Mouse (Mus musculus): ENCODE results near the gene Safb2. TPM values are rescaled to one million over a fixed set of nuclear protein-coding genes. Genes with fewer than 3 reads are reported as not detected.

The Safb2 gene
- polyA plus RNA-seq, 1 experiment from 2014 or later: 56.0 TPM

DNA sequence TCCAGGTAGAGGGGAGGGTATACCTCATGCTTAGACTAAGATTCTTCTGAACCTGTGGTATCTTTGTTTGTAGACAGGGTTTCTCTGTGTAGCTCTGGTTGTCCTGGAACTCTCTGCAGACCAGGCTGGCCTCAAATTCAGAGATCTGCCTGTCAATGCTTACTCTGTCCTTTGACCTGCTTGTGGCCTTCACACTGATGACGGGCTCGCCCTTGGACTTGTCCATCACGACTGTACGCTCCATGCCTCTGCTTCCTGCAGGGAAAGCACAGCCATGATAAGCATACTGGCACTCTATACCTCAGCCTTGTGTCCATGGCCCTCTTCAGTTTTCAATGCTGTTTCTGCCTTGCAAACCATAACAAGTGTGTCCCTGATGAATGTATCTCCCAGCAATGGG is 17.0 kb downstream of the Safb2 start:
- ATAC-seq: no peak
- no peaks in the 10 kb centered on the region for H3K27me3 ChIP-seq (replicated peaks; ENCODE audit: control insufficient read depth, insufficient read depth, low read length)
- H3K9ac ChIP-seq (ENCODE audit: low read depth, low read length): no peak overlapping the region
- no peak overlapping the region for H3K4me2 ChIP-seq (ENCODE audit: low read depth, low read length)
- no peaks in the 10 kb centered on the region for H3K9me3 ChIP-seq (ENCODE audit: control insufficient read depth, low read length)
- H3K36me3 ChIP-seq (ENCODE audit: control insufficient read depth, insufficient read depth, low read length): peaks cover 72% of the 10 kb centered on the region
- no peak overlapping the region for H3K4me3 ChIP-seq (ENCODE audit: low read length)
- 91% methylated on average over 4 of the region's 4 CpGs for WGBS
- peaks cover under 1% of the 10 kb centered on the region; the same call in 1 of the 2 replicates for H3K4me1 ChIP-seq (ENCODE audit: control insufficient read depth, insufficient read depth, low read length)
- no peak overlapping the region for H3K27ac ChIP-seq (ENCODE audit: low read length)

DNA sequence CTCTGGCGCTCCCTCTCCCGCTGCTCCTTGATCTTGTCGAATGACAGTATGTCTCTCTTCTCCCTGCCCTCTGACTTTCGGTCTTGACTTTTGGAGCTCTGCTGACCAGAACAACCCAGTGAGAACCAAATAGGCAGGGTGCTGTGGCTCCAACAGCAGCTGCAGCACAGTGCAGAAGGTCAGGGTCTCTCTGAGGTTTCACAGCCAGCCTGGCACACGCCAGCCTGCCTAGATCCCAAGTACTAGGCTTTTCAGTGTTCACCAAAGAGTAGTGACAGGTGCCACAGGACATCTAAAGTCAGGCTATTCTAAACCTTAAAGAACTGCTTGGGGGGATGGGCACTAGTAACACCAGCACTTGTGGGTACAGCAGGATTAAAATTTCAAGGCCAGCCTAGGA is 17.5 kb downstream of the Safb2 start:
- H3K9me3 ChIP-seq (ENCODE audit: control insufficient read depth, low read length): no peaks in the 10 kb centered on the region
- no peak overlapping the region for H3K9ac ChIP-seq (ENCODE audit: low read depth, low read length)
- no peak overlapping the region for H3K4me2 ChIP-seq (ENCODE audit: low read depth, low read length)
- no peak overlapping the region for H3K27ac ChIP-seq (ENCODE audit: low read length)
- ATAC-seq: no peak
- H3K4me1 ChIP-seq (ENCODE audit: control insufficient read depth, insufficient read depth, low read length): no peaks in the 10 kb centered on the region
- H3K4me3 ChIP-seq (ENCODE audit: low read length): no peak overlapping the region
- peaks cover 77% of the 10 kb centered on the region for H3K36me3 ChIP-seq (ENCODE audit: control insufficient read depth, insufficient read depth, low read length)
- H3K27me3 ChIP-seq (replicated peaks; ENCODE audit: control insufficient read depth, insufficient read depth, low read length): no peaks in the 10 kb centered on the region
- 92% methylated on average over 5 of the region's 5 CpGs for WGBS

DNA sequence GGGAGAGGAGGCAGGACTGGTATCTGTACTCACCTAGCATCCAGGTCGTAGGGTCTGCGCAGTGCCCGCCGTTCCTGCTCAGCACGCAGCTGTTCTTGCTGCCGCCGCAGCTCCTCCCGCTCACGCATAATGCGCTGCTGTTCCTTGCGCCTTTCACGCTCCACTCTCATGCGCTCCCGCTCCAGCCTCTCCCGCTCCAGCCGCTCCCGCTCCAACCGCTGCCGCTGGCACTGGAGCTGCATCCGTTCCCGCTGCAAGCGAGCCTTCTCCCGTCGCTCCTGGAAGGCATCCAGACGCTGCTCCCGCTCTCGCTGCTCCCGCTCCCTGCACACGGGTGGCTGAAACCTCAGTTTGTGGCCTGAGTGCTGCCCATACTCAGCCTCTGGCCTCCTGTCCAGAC is 18.1 kb downstream of the Safb2 start:
- ATAC-seq: no peak
- Histone ChIP-seq H3K9me3 (ENCODE audit: control insufficient read depth, low read length) (no peaks in the 10 kb centered on the region), H3K27me3 (replicated peaks; ENCODE audit: control insufficient read depth, insufficient read depth, low read length) (no peaks in the 10 kb centered on the region), H3K4me1 (ENCODE audit: control insufficient read depth, insufficient read depth, low read length) (no peaks in the 10 kb centered on the region), H3K9ac (ENCODE audit: low read depth, low read length) (no peak overlapping the region), H3K4me2 (ENCODE audit: low read depth, low read length) (no peak overlapping the region), H3K4me3 (ENCODE audit: low read length) (no peak overlapping the region), H3K27ac (ENCODE audit: low read length) (no peak overlapping the region), H3K36me3 (ENCODE audit: control insufficient read depth, insufficient read depth, low read length) (peaks cover 73% of the 10 kb centered on the region)
- 92% methylated on average over 29 of the region's 29 CpGs for whole genome bisulfite sequencing

DNA sequence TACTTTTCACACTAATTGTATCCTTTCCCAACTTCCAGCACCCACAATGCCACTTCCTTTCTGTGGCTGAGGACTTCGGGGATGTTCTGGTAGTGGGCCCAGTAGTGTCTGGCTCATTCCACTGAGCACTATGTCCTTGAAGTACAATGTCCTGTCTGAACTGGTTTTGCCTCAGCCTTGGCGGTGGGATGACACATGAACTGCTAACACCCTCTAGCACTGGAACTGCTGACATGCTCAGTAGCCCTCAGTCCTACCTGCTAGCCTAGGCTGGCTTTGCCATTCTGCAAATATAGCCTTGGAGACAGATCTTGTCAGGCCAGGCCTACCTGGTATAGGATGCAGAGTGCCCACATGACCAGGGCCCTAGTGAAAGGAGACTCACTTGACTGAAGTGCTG is 22.5 kb downstream of the Safb2 start:
- no peak overlapping the region for H3K4me2 ChIP-seq (ENCODE audit: low read depth, low read length)
- no peaks in the 10 kb centered on the region for H3K4me1 ChIP-seq (ENCODE audit: control insufficient read depth, insufficient read depth, low read length)
- H3K9ac ChIP-seq (ENCODE audit: low read depth, low read length): no peak overlapping the region
- H3K27ac ChIP-seq (ENCODE audit: low read length): no peak overlapping the region
- H3K27me3 ChIP-seq (replicated peaks; ENCODE audit: control insufficient read depth, insufficient read depth, low read length): no peaks in the 10 kb centered on the region
- WGBS: 95% methylated on average over 2 of the region's 2 CpGs
- H3K9me3 ChIP-seq (ENCODE audit: control insufficient read depth, low read length): no peaks in the 10 kb centered on the region
- H3K36me3 ChIP-seq (ENCODE audit: control insufficient read depth, insufficient read depth, low read length): peaks cover 49% of the 10 kb centered on the region
- no peak for ATAC-seq
- H3K4me3 ChIP-seq (ENCODE audit: low read length): no peak overlapping the region

DNA sequence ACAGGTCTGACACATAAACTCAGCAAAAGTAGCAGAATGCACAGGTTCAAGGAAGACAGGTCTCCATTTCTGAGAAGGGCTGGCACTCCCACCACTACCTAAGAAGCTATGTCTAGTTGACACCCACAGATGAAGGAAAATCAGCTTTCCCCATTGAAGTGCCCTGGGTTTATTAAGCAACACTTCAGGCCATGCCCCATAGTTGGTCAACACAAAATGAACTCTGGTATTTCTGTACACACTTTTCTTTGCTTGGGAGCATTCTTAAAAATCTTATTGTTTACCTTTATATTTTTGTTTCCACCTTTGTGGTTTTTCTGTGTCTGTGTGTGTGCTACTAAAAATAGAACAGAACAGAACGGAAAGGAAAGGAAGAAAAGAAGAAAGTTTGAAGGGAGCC is 24.3 kb downstream of the Safb2 start:
- 68% methylated on average over 1 of the region's 1 CpGs for WGBS
- Histone ChIP-seq H3K4me3 (ENCODE audit: low read length) (no peak overlapping the region), H3K36me3 (ENCODE audit: control insufficient read depth, insufficient read depth, low read length) (peaks cover 34% of the 10 kb centered on the region)

DNA sequence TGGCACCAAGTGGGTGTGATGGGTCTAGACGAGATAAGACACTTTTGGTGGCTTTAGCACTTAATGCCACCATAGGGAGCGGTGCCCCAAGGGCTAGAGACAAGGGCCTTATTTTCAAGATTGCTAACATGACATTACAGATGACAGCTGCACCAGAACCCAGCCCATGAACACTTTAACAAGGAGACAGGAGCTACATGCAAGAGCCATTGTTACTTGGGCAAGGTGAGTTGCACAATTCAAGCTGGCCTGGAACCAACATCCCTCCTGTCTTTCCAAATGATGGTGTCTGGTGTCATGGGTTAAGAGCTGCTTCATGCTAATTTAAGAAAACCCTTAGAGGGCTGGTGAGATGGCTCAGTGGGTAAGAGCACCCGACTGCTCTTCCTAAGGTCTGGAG is 25.0 kb downstream of the Safb2 start:
- Histone ChIP-seq H3K27ac (ENCODE audit: low read length) (no peak overlapping the region), H3K4me1 (ENCODE audit: control insufficient read depth, insufficient read depth, low read length) (0 out of 2 replicates have a peak, but pooled peaks cover 3% of the 10 kb centered on the region), H3K36me3 (ENCODE audit: control insufficient read depth, insufficient read depth, low read length) (peaks cover 30% of the 10 kb centered on the region), H3K27me3 (replicated peaks; ENCODE audit: control insufficient read depth, insufficient read depth, low read length) (no peaks in the 10 kb centered on the region), H3K9me3 (ENCODE audit: control insufficient read depth, low read length) (no peaks in the 10 kb centered on the region), H3K4me2 (ENCODE audit: low read depth, low read length) (no peak overlapping the region), H3K4me3 (ENCODE audit: low read length) (no peak overlapping the region), H3K9ac (ENCODE audit: low read depth, low read length) (no peak overlapping the region)
- ATAC-seq: no peak
- WGBS: 72% methylated on average over 3 of the region's 3 CpGs

More for the DNA sequence above, 24.3 kb downstream of the Safb2 start:
- Histone ChIP-seq H3K4me1 (ENCODE audit: control insufficient read depth, insufficient read depth, low read length) (no peaks in the 10 kb centered on the region), H3K27me3 (replicated peaks; ENCODE audit: control insufficient read depth, insufficient read depth, low read length) (no peaks in the 10 kb centered on the region), H3K27ac (ENCODE audit: low read length) (no peak overlapping the region), H3K9ac (ENCODE audit: low read depth, low read length) (no peak overlapping the region), H3K4me2 (ENCODE audit: low read depth, low read length) (no peak overlapping the region), H3K9me3 (ENCODE audit: control insufficient read depth, low read length) (no peaks in the 10 kb centered on the region)
- ATAC-seq: no peak

DNA sequence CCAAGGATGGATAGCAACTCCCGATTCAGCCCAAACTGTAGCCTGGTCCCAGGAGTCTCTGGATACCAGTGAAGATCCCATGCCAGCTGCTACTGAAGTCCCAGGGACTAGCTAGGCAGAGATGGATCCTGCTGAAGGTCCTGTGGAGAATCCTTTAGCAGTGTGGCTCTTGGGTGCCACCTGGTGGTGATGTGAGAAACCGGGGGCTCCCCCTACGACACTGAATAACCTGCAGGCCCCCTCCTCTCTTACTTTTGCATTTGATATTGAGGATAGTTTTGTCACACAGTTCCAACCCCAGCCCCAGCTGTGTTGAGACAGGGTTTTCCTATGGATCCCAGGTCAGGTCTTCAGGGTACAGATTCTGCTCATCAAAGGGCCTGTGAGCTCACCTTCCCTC is 25.9 kb downstream of the Safb2 start:
- WGBS: 26% methylated on average over 3 of the region's 3 CpGs
- 0 out of 2 replicates have a peak, but pooled peaks have one; percentile 19 for ATAC-seq

DNA sequence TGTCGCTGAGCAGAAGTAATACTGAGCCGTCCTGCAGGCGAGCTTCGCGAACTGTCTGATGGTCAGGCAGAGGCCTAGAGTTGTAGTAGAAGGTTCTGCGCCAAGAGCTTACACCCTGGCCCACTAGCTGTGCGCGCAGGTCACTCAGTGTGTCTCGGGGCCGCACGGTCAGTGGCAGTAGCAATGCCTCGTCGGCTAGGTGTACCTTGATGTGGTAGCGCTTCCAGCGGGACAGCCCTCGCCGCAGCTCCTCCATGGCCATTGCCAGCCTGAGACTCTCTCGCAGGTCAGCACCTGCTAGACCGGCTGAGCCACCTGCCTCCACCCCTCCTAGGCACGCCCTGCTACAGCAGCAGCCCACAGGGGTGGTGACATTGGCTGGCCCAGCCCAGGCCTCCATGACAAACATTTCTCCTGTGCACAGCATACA is 30.2 kb downstream of the Safb2 start, which contains the start of gene Gm20219:
Gene Gm20219, minus strand, starts transcription at position 266 of the 430 bp plus-strand sequence.
- Histone ChIP-seq H3K9ac (ENCODE audit: low read depth, low read length) (peak within 1 kb of the TSS; percentile 24; the same call in 1 of the 2 replicates), H3K36me3 (ENCODE audit: control insufficient read depth, insufficient read depth, low read length) (no peaks in the 10 kb centered on the region), H3K27me3 (replicated peaks; ENCODE audit: control insufficient read depth, insufficient read depth, low read length) (no peaks in the 10 kb centered on the region), H3K9me3 (ENCODE audit: control insufficient read depth, low read length) (peaks cover 3% of the 10 kb centered on the region; the same call in 1 of the 2 replicates), H3K4me2 (ENCODE audit: low read depth, low read length) (peak within 1 kb of the TSS; percentile 34), H3K4me1 (ENCODE audit: control insufficient read depth, insufficient read depth, low read length) (0 out of 2 replicates have a peak, but pooled peaks cover 3% of the 10 kb centered on the region), H3K27ac (ENCODE audit: low read length) (peak within 1 kb of the TSS; percentile 2), H3K4me3 (ENCODE audit: low read length) (peak within 1 kb of the TSS; percentile 19; the same call in 1 of the 2 replicates)
- peak; percentile 96 for ATAC-seq
- 50% methylated on average over 20 of the region's 20 CpGs for WGBS

More for the DNA sequence above, 25.9 kb downstream of the Safb2 start:
- Histone ChIP-seq H3K4me3 (ENCODE audit: low read length) (no peak overlapping the region), H3K9me3 (ENCODE audit: control insufficient read depth, low read length) (no peaks in the 10 kb centered on the region), H3K36me3 (ENCODE audit: control insufficient read depth, insufficient read depth, low read length) (peaks cover 21% of the 10 kb centered on the region), H3K27ac (ENCODE audit: low read length) (no peak overlapping the region), H3K27me3 (replicated peaks; ENCODE audit: control insufficient read depth, insufficient read depth, low read length) (no peaks in the 10 kb centered on the region), H3K9ac (ENCODE audit: low read depth, low read length) (no peak overlapping the region), H3K4me1 (ENCODE audit: control insufficient read depth, insufficient read depth, low read length) (0 out of 2 replicates have a peak, but pooled peaks cover 3% of the 10 kb centered on the region), H3K4me2 (ENCODE audit: low read depth, low read length) (no peak overlapping the region)

DNA sequence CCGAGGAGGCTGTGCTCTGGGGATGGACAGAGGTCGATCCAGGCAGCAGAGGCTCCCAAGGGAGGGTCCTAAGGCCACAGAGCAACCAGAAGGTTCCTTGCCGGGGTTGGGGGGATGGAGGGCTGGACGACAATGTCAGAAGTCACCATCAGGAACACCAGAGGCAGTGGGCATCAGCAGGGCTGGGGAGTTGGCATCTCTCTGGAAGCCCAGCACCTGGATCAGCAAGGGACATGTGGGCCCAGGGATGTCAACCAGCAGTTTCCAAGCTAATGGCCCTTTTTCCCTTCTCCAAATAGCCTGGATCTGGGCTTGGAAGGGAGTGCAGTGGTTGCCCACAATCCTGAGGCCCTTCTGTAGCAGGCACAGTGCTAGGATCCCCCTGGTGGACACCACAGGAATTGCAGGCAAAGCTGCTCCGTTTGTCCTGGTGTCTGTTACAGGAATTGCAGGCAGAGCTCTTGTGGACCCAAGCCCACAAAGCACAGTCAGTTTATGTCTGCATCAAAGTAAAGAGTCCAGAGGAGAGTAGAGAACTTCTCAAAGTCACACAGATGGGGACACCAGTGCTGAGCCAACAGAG is 31.5 kb downstream of the Safb2 start:
- Histone ChIP-seq H3K4me3 (ENCODE audit: low read length) (no peak overlapping the region), H3K9ac (ENCODE audit: low read depth, low read length) (no peak overlapping the region), H3K4me1 (ENCODE audit: control insufficient read depth, insufficient read depth, low read length) (0 out of 2 replicates have a peak, but pooled peaks cover 3% of the 10 kb centered on the region), H3K4me2 (ENCODE audit: low read depth, low read length) (no peak overlapping the region), H3K27me3 (replicated peaks; ENCODE audit: control insufficient read depth, insufficient read depth, low read length) (no peaks in the 10 kb centered on the region), H3K36me3 (ENCODE audit: control insufficient read depth, insufficient read depth, low read length) (no peaks in the 10 kb centered on the region), H3K27ac (ENCODE audit: low read length) (no peak overlapping the region), H3K9me3 (ENCODE audit: control insufficient read depth, low read length) (peaks cover 5% of the 10 kb centered on the region; the same call in 1 of the 2 replicates)
- ATAC-seq: no peak
- 68% methylated on average over 5 of the region's 5 CpGs for WGBS

Measured in intestine, embryonic 16.5 days (tissue).